Mouse (Mus musculus): ENCODE data around the gene Ttll1. TPM values are rescaled to one million over a fixed set of nuclear protein-coding genes. Genes with fewer than 3 reads are reported as not detected.

Ttll1 gene
- polyA plus RNA-seq, 1 experiment from 2014 or later: 19.2 TPM

GRCm38 (mm10) chr15:83442495-83443037 is 68.1 kb downstream of the Ttll1 start:
- Histone ChIP-seq H3K4me1 (ENCODE audit: control insufficient read depth, insufficient read depth, low read length) (peaks cover 21% of the 10 kb centered on the region), H3K4me2 (replicated peaks; ENCODE audit: low read depth, low read length) (no peak overlapping the region), H3K9me3 (ENCODE audit: control insufficient read depth, low read depth, low read length) (no peaks in the 10 kb centered on the region), H3K9ac (replicated peaks; ENCODE audit: low read depth, low read length) (no peak overlapping the region), H3K4me3 (ENCODE audit: low read depth, low read length) (no peak overlapping the region), H3K27ac (ENCODE audit: low read length) (no peak overlapping the region), H3K27me3 (ENCODE audit: control insufficient read depth, insufficient read depth, low read length) (no peaks in the 10 kb centered on the region), H3K36me3 (ENCODE audit: control insufficient read depth, insufficient read depth, low read length) (no peaks in the 10 kb centered on the region)
- WGBS: 90% methylated on average over 4 of the region's 4 CpGs
- no peak for ATAC-seq (ENCODE audit: insufficient number of reproducible peaks, insufficient read depth, low FRiP score, low read depth)

- Histone ChIP-seq H3K36me3 (ENCODE audit: control insufficient read depth, insufficient read depth, low read length) (no peaks in the 10 kb centered on the region), H3K4me3 (ENCODE audit: low read depth, low read length) (no peak overlapping the region), H3K4me1 (ENCODE audit: control insufficient read depth, insufficient read depth, low read length) (peaks cover 7% of the 10 kb centered on the region), H3K27me3 (ENCODE audit: control insufficient read depth, insufficient read depth, low read length) (no peaks in the 10 kb centered on the region), H3K27ac (ENCODE audit: low read length) (no peak overlapping the region), H3K4me2 (replicated peaks; ENCODE audit: low read depth, low read length) (no peak overlapping the region), H3K9me3 (ENCODE audit: control insufficient read depth, low read depth, low read length) (no peaks in the 10 kb centered on the region), H3K9ac (replicated peaks; ENCODE audit: low read depth, low read length) (no peak overlapping the region)
- 51% methylated on average over 5 of the region's 5 CpGs for WGBS
- ATAC-seq (ENCODE audit: insufficient number of reproducible peaks, insufficient read depth, low FRiP score, low read depth): no peak
Measured at GRCm38 (mm10) chr15:83440726-83441125, 70.0 kb downstream of the Ttll1 start.

DNA sequence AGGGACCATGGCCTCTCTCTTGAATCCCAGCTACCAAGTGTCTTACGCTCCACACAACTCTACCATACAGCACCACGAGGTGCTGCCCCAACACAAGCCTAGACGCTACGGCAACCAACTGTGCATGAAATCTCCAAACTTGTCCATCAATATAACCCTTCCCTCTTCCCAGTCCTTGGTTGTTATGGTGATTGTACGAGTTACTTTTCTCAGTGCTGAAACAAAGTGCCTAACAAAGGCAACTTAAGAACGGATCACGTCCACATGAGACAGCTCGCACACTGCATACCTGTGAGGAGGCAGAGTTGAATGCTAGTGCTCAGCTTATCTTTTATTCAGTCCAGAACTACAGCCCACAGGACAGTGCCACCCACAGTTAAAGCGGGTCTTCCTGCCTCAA is 74.2 kb downstream of the Ttll1 start:
- Histone ChIP-seq H3K4me1 (ENCODE audit: control insufficient read depth, insufficient read depth, low read length) (peaks cover 23% of the 10 kb centered on the region), H3K9ac (replicated peaks; ENCODE audit: low read depth, low read length) (no peak overlapping the region), H3K9me3 (ENCODE audit: control insufficient read depth, low read depth, low read length) (no peaks in the 10 kb centered on the region), H3K4me2 (replicated peaks; ENCODE audit: low read depth, low read length) (no peak overlapping the region), H3K36me3 (ENCODE audit: control insufficient read depth, insufficient read depth, low read length) (no peaks in the 10 kb centered on the region), H3K27me3 (ENCODE audit: control insufficient read depth, insufficient read depth, low read length) (no peaks in the 10 kb centered on the region), H3K27ac (ENCODE audit: low read length) (no peak overlapping the region), H3K4me3 (ENCODE audit: low read depth, low read length) (no peak overlapping the region)
- WGBS: 86% methylated on average over 9 of the region's 9 CpGs
- ATAC-seq (ENCODE audit: insufficient number of reproducible peaks, insufficient read depth, low FRiP score, low read depth): no peak

GRCm38 (mm10) chr15:83435324-83436090 is 75.2 kb downstream of the Ttll1 start:
- Histone ChIP-seq H3K27ac (ENCODE audit: low read length) (no peak overlapping the region), H3K27me3 (ENCODE audit: control insufficient read depth, insufficient read depth, low read length) (no peaks in the 10 kb centered on the region), H3K4me1 (ENCODE audit: control insufficient read depth, insufficient read depth, low read length) (peaks cover 23% of the 10 kb centered on the region), H3K36me3 (ENCODE audit: control insufficient read depth, insufficient read depth, low read length) (no peaks in the 10 kb centered on the region), H3K9me3 (ENCODE audit: control insufficient read depth, low read depth, low read length) (no peaks in the 10 kb centered on the region), H3K4me2 (replicated peaks; ENCODE audit: low read depth, low read length) (no peak overlapping the region), H3K4me3 (ENCODE audit: low read depth, low read length) (no peak overlapping the region), H3K9ac (replicated peaks; ENCODE audit: low read depth, low read length) (no peak overlapping the region)
- WGBS: 76% methylated on average over 8 of the region's 8 CpGs
- no peak for ATAC-seq (ENCODE audit: insufficient number of reproducible peaks, insufficient read depth, low FRiP score, low read depth)

DNA sequence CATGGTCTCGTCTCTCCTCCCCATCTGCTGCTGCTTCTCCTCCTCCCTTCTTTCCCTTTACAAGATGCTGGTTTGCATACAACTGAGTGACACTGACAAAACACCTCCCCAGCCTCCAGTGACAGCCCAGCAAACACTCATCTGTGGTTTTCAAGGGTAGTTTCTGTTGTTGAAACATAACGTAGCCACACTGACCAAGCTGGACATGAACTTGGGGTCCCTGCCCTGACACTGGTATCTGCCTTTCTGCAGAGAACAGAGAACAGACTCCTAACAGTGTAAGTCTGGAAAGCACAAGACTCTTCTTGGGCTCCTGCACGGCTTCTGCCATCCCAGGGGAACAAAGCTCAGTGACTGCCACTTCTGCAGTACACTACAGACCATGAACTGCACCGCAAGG is 76.0 kb downstream of the Ttll1 start:
- Histone ChIP-seq H3K27ac (ENCODE audit: low read length) (no peak overlapping the region), H3K4me3 (ENCODE audit: low read depth, low read length) (no peak overlapping the region), H3K4me2 (replicated peaks; ENCODE audit: low read depth, low read length) (no peak overlapping the region), H3K9ac (replicated peaks; ENCODE audit: low read depth, low read length) (no peak overlapping the region), H3K27me3 (ENCODE audit: control insufficient read depth, insufficient read depth, low read length) (no peaks in the 10 kb centered on the region), H3K36me3 (ENCODE audit: control insufficient read depth, insufficient read depth, low read length) (no peaks in the 10 kb centered on the region), H3K9me3 (ENCODE audit: control insufficient read depth, low read depth, low read length) (no peaks in the 10 kb centered on the region), H3K4me1 (ENCODE audit: control insufficient read depth, insufficient read depth, low read length) (peaks cover 23% of the 10 kb centered on the region)
- ATAC-seq (ENCODE audit: insufficient number of reproducible peaks, insufficient read depth, low FRiP score, low read depth): no peak
- 76% methylated on average over 4 of the region's 4 CpGs for WGBS

Small RNA genes lying within 50 kb of the gene (microRNA-seq; reads per million reads assigned to microRNA genes)
- gene Gm24575: not detected

Other genes starting within 250 kb of the Ttll1 start
- 59.1 and 60.8 TPM in 2 replicates for gene Arfgap3, start 160.6 kb downstream of the Ttll1 start, polyA plus RNA-seq (2014; fragmentation: Nextera tagmentation; extraction: Ambion mirVana)
- 53.5 and 55.1 TPM in 2 replicates for gene Pacsin2, start 46.3 kb downstream of the Ttll1 start, polyA plus RNA-seq (2014; fragmentation: Nextera tagmentation; extraction: Ambion mirVana)
- 7.1 and 8.9 TPM in 2 replicates for gene Bik, start 16.0 kb upstream of the Ttll1 start, polyA plus RNA-seq (2014; fragmentation: Nextera tagmentation; extraction: Ambion mirVana)
- gene Tspo, start 52.7 kb upstream of the Ttll1 start, polyA plus RNA-seq (2014; fragmentation: Nextera tagmentation; extraction: Ambion mirVana): 80.3 and 82.5 TPM in 2 replicates
- 35.6 and 38.3 TPM in 2 replicates for gene Mcat, start 52.9 kb upstream of the Ttll1 start, polyA plus RNA-seq (2014; fragmentation: Nextera tagmentation; extraction: Ambion mirVana)
- 37.5 and 40.3 TPM in 2 replicates for gene Ttll12, start 84.3 kb upstream of the Ttll1 start, polyA plus RNA-seq (2014; fragmentation: Nextera tagmentation; extraction: Ambion mirVana)
- gene Scube1, start 214.1 kb upstream of the Ttll1 start, polyA plus RNA-seq (2014; fragmentation: Nextera tagmentation; extraction: Ambion mirVana): 9.8 and 12.3 TPM in 2 replicates